Mouse (Mus musculus): ENCODE measurements at regions not wholly inside any gene's neighbourhood (a gene's known extent, or its start where the extent isn't known, plus 50 kb on each side); places are given as distances from the start of the nearest gene placed in this dataset.

DNA sequence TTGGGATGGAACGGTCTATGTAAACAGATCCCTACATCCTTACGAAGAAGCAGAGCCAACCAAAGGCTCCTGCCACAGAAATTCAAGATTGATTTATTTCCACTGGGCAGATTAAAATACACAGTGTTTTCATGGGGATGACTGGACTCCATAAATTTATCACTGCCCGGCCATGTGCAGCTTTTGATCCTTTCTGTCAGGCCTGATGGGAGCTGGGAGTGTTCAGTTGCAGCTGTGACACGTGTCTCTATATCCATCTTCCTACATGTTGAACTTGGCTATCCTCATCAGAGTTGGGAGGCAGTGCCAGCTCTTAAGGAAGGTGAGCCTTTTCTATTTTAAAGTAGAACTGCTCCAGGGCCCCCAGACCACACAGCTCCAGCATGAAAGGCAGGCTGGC lies 218.9 kb downstream of the Wdr11 start:
- Histone ChIP-seq H3K4me3 (ENCODE audit: low read depth, low read length) (no peak overlapping the region), H3K36me3 (ENCODE audit: control insufficient read depth, insufficient read depth, low read length) (no peaks in the 10 kb centered on the region), H3K4me1 (replicated peaks; ENCODE audit: control insufficient read depth, insufficient read depth, low read length) (no peaks in the 10 kb centered on the region), H3K9ac (ENCODE audit: low read depth, low read length) (no peak overlapping the region), H3K4me2 (replicated peaks; ENCODE audit: low read depth, low read length) (no peak overlapping the region), H3K9me3 (ENCODE audit: control insufficient read depth, low read length) (no peaks in the 10 kb centered on the region), H3K27ac (ENCODE audit: low read depth, low read length) (no peak overlapping the region), H3K27me3 (ENCODE audit: control insufficient read depth, insufficient read depth, low read length) (no peaks in the 10 kb centered on the region)
- 80% methylated on average over 4 of the region's 4 CpGs for WGBS
- DNase-seq (ENCODE audit: low spot score) (no peak), ATAC-seq (ENCODE audit: low FRiP score) (no peak)

DNA sequence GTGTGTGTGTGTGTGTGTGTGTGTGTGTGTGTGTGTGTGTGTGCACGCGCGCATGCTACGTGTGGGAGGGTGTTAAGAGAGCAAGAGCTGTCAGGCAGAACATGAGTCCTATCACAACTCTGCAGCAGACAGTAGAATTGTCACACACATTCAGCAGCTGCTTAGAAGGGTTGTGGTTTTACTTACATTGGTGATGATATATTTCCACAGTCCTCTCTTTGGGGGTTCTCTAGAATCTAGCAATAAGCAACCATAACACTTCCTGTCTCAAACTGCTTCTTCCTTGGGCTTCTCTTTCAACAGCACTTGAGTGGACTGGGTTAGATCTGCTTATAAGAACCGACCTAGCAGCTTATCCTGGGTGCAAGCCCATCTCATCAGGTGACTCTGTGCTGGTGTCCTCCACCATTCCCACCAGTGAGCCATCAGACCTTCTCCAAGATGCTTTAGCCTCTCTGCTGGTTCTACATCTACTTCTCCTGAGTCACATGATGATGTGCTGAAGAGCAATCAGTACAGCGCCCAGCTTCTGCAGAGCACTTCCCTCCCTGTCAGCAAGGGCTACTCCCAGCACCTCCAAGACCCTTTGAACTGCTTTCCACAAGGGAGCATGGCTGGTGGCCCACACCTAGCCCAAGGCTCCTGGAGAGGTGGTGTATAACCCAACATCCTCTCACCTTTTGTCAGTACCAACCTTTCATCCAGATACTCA lies 222.6 kb downstream of the Wdr11 start:
- ATAC-seq (ENCODE audit: low FRiP score) (no peak), DNase-seq (ENCODE audit: low spot score) (no peak)
- Histone ChIP-seq H3K9me3 (ENCODE audit: control insufficient read depth, low read length) (no peaks in the 10 kb centered on the region), H3K4me2 (replicated peaks; ENCODE audit: low read depth, low read length) (no peak overlapping the region), H3K36me3 (ENCODE audit: control insufficient read depth, insufficient read depth, low read length) (no peaks in the 10 kb centered on the region), H3K4me1 (replicated peaks; ENCODE audit: control insufficient read depth, insufficient read depth, low read length) (no peaks in the 10 kb centered on the region), H3K4me3 (ENCODE audit: low read depth, low read length) (no peak overlapping the region), H3K27me3 (ENCODE audit: control insufficient read depth, insufficient read depth, low read length) (no peaks in the 10 kb centered on the region), H3K9ac (ENCODE audit: low read depth, low read length) (no peak overlapping the region), H3K27ac (ENCODE audit: low read depth, low read length) (no peak overlapping the region)
- WGBS, result 87% methylated on average over 6 of the region's 6 CpGs

GRCm38 (mm10) chr7:129818833-129819232 lies 227.2 kb downstream of the Wdr11 start:
- H3K27ac ChIP-seq (ENCODE audit: low read depth, low read length), result no peak overlapping the region
- no peak for DNase-seq (ENCODE audit: low spot score)
- no peaks in the 10 kb centered on the region for H3K9me3 ChIP-seq (ENCODE audit: control insufficient read depth, low read length)
- no peaks in the 10 kb centered on the region for H3K27me3 ChIP-seq (ENCODE audit: control insufficient read depth, insufficient read depth, low read length)
- 86% methylated on average over 2 of the region's 2 CpGs for WGBS
- no peak overlapping the region for H3K4me2 ChIP-seq (replicated peaks; ENCODE audit: low read depth, low read length)
- no peaks in the 10 kb centered on the region for H3K4me1 ChIP-seq (replicated peaks; ENCODE audit: control insufficient read depth, insufficient read depth, low read length)
- no peaks in the 10 kb centered on the region for H3K36me3 ChIP-seq (ENCODE audit: control insufficient read depth, insufficient read depth, low read length)
- no peak overlapping the region for H3K4me3 ChIP-seq (ENCODE audit: low read depth, low read length)
- H3K9ac ChIP-seq (ENCODE audit: low read depth, low read length), result no peak overlapping the region
- no peak for ATAC-seq (ENCODE audit: low FRiP score)

DNA sequence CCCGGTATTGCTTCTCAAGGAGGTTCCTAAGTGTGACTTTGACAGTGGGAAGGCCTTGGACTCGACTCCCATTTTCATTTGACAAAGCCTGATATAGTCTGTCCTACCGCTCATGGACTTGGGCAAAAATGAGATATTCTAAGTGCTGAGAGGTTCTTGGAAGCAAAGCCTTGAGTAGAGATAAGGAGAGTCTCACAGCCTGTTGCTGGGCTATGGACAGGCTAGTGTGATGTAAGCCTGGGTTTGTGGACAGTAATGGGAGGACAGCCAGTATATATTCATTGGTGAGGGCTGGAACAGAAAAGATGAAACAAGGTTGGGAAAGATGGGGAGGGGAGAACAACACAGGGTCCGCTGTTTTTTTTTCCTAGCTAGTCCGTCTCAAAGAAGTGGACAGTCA lies 228.0 kb downstream of the Wdr11 start:
- WGBS, result 83% methylated on average over 5 of the region's 5 CpGs
- Histone ChIP-seq H3K27me3 (ENCODE audit: control insufficient read depth, insufficient read depth, low read length) (no peaks in the 10 kb centered on the region), H3K27ac (ENCODE audit: low read depth, low read length) (no peak overlapping the region), H3K9ac (ENCODE audit: low read depth, low read length) (no peak overlapping the region), H3K4me3 (ENCODE audit: low read depth, low read length) (no peak overlapping the region), H3K36me3 (ENCODE audit: control insufficient read depth, insufficient read depth, low read length) (no peaks in the 10 kb centered on the region), H3K9me3 (ENCODE audit: control insufficient read depth, low read length) (no peaks in the 10 kb centered on the region), H3K4me1 (replicated peaks; ENCODE audit: control insufficient read depth, insufficient read depth, low read length) (no peaks in the 10 kb centered on the region), H3K4me2 (replicated peaks; ENCODE audit: low read depth, low read length) (no peak overlapping the region)
- DNase-seq (ENCODE audit: low spot score) (no peak), ATAC-seq (ENCODE audit: low FRiP score) (no peak)

GRCm38 (mm10) chr7:129828970-129829369 lies 237.3 kb downstream of the Wdr11 start:
- Histone ChIP-seq H3K36me3 (ENCODE audit: control insufficient read depth, insufficient read depth, low read length) (no peaks in the 10 kb centered on the region), H3K4me2 (replicated peaks; ENCODE audit: low read depth, low read length) (no peak overlapping the region), H3K4me3 (ENCODE audit: low read depth, low read length) (no peak overlapping the region), H3K9me3 (ENCODE audit: control insufficient read depth, low read length) (no peaks in the 10 kb centered on the region), H3K27ac (ENCODE audit: low read depth, low read length) (no peak overlapping the region), H3K9ac (ENCODE audit: low read depth, low read length) (no peak overlapping the region), H3K4me1 (replicated peaks; ENCODE audit: control insufficient read depth, insufficient read depth, low read length) (no peaks in the 10 kb centered on the region), H3K27me3 (ENCODE audit: control insufficient read depth, insufficient read depth, low read length) (no peaks in the 10 kb centered on the region)
- WGBS, result 89% methylated on average over 1 of the region's 1 CpGs
- DNase-seq (ENCODE audit: low spot score) (no peak), ATAC-seq (ENCODE audit: low FRiP score) (no peak)

- Histone ChIP-seq H3K4me3 (ENCODE audit: low read depth, low read length) (no peak overlapping the region), H3K4me2 (replicated peaks; ENCODE audit: low read depth, low read length) (no peak overlapping the region), H3K9ac (ENCODE audit: low read depth, low read length) (no peak overlapping the region), H3K4me1 (replicated peaks; ENCODE audit: control insufficient read depth, insufficient read depth, low read length) (no peaks in the 10 kb centered on the region), H3K27ac (ENCODE audit: low read depth, low read length) (no peak overlapping the region), H3K9me3 (ENCODE audit: control insufficient read depth, low read length) (no peaks in the 10 kb centered on the region), H3K36me3 (ENCODE audit: control insufficient read depth, insufficient read depth, low read length) (no peaks in the 10 kb centered on the region), H3K27me3 (ENCODE audit: control insufficient read depth, insufficient read depth, low read length) (no peaks in the 10 kb centered on the region)
- no peak for DNase-seq (ENCODE audit: low spot score)
- ATAC-seq (ENCODE audit: low FRiP score), result no peak
- 82% methylated on average over 8 of the region's 8 CpGs for WGBS
Observed at GRCm38 (mm10) chr7:129832830-129833229, 241.2 kb downstream of the Wdr11 start.

GRCm38 (mm10) chr7:129842303-129843122 lies 250.8 kb downstream of the Wdr11 start:
- Histone ChIP-seq H3K9me3 (ENCODE audit: control insufficient read depth, low read length) (no peaks in the 10 kb centered on the region), H3K27me3 (ENCODE audit: control insufficient read depth, insufficient read depth, low read length) (no peaks in the 10 kb centered on the region), H3K4me2 (replicated peaks; ENCODE audit: low read depth, low read length) (no peak overlapping the region), H3K4me1 (replicated peaks; ENCODE audit: control insufficient read depth, insufficient read depth, low read length) (no peaks in the 10 kb centered on the region), H3K27ac (ENCODE audit: low read depth, low read length) (no peak overlapping the region), H3K36me3 (ENCODE audit: control insufficient read depth, insufficient read depth, low read length) (no peaks in the 10 kb centered on the region), H3K4me3 (ENCODE audit: low read depth, low read length) (no peak overlapping the region), H3K9ac (ENCODE audit: low read depth, low read length) (no peak overlapping the region)
- ATAC-seq (ENCODE audit: low FRiP score), result no peak
- peak; percentile 14 for DNase-seq (ENCODE audit: low spot score)
- 69% methylated on average over 10 of the region's 10 CpGs for WGBS

GRCm38 (mm10) chr7:129847136-129847535 lies 255.5 kb downstream of the Wdr11 start:
- Histone ChIP-seq H3K27me3 (ENCODE audit: control insufficient read depth, insufficient read depth, low read length) (no peaks in the 10 kb centered on the region), H3K4me2 (replicated peaks; ENCODE audit: low read depth, low read length) (no peak overlapping the region), H3K36me3 (ENCODE audit: control insufficient read depth, insufficient read depth, low read length) (no peaks in the 10 kb centered on the region), H3K4me1 (replicated peaks; ENCODE audit: control insufficient read depth, insufficient read depth, low read length) (no peaks in the 10 kb centered on the region), H3K4me3 (ENCODE audit: low read depth, low read length) (no peak overlapping the region), H3K9me3 (ENCODE audit: control insufficient read depth, low read length) (no peaks in the 10 kb centered on the region), H3K27ac (ENCODE audit: low read depth, low read length) (no peak overlapping the region), H3K9ac (ENCODE audit: low read depth, low read length) (no peak overlapping the region)
- DNase-seq (ENCODE audit: low spot score) (no peak), ATAC-seq (ENCODE audit: low FRiP score) (no peak)
- 82% methylated on average over 5 of the region's 5 CpGs for WGBS

- 44% methylated on average over 7 of the region's 7 CpGs for WGBS
- Histone ChIP-seq H3K9ac (ENCODE audit: low read depth, low read length) (no peak overlapping the region), H3K4me1 (replicated peaks; ENCODE audit: control insufficient read depth, insufficient read depth, low read length) (no peaks in the 10 kb centered on the region), H3K36me3 (ENCODE audit: control insufficient read depth, insufficient read depth, low read length) (no peaks in the 10 kb centered on the region), H3K27ac (ENCODE audit: low read depth, low read length) (no peak overlapping the region), H3K4me3 (ENCODE audit: low read depth, low read length) (no peak overlapping the region), H3K9me3 (ENCODE audit: control insufficient read depth, low read length) (no peaks in the 10 kb centered on the region), H3K4me2 (replicated peaks; ENCODE audit: low read depth, low read length) (no peak overlapping the region), H3K27me3 (ENCODE audit: control insufficient read depth, insufficient read depth, low read length) (no peaks in the 10 kb centered on the region)
- no peak for ATAC-seq (ENCODE audit: low FRiP score)
- peak; percentile 6 for DNase-seq (ENCODE audit: low spot score)
Observed at GRCm38 (mm10) chr7:129853596-129853995, 261.9 kb downstream of the Wdr11 start.
